Mouse (Mus musculus) mouse embryonic stem cell (cell line): ENCODE data around the gene Agbl4.
"Not testable (repeated sequence)": the region's sequence is repeated elsewhere in the genome, so short reads cannot be mapped to it uniquely, and the experiment has no call there.

Source experiments
- in situ Hi-C, 2 experiments: fragments of 300-500 bp; cut with MboI; formaldehyde crosslinking; loops; 1 replicate in 1 of 2; 3 replicates in 1 of 2; pipeline ENCODE4 v1.14.3; 2019 to 2020; ENCODE audit warnings: low sequenced_read_pairs in 2 of 2, low pct_unique_long_range_greater_than_20kb in 1 of 2, mixed read lengths in 1 of 2; ENCODE audit not compliant: unreplicated experiment in 1 of 2

Gene Agbl4

GRCm38 (mm10) chr4:111215191-111215762 lies 817.8 kb downstream of the Agbl4 start:
- in situ Hi-C loops, result no loop called here

GRCm38 (mm10) chr4:111219030-111219429 lies 821.6 kb downstream of the Agbl4 start:
- in situ Hi-C loops, result not testable (repeated sequence)

DNA sequence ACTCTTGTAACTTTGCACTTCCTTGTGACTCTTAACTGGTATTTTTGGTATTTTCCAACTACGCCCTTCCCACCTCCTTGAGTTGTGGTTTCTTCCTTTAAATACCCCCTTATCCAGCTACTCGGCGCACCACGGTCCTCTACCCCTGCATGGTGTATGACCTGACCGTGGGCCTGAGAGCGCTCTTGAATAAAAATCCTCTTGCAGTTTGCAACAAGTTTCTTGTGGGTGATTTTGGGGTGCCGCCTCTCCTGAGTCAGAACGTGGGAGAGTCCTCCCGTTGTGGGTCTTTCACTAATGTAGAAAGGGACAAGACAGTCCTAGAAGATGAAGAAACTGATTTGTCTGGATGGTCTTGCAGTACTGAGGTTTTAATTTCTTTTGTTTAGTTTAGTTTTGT lies 822.1 kb downstream of the Agbl4 start:
- in situ Hi-C loops, result not testable (repeated sequence)

DNA sequence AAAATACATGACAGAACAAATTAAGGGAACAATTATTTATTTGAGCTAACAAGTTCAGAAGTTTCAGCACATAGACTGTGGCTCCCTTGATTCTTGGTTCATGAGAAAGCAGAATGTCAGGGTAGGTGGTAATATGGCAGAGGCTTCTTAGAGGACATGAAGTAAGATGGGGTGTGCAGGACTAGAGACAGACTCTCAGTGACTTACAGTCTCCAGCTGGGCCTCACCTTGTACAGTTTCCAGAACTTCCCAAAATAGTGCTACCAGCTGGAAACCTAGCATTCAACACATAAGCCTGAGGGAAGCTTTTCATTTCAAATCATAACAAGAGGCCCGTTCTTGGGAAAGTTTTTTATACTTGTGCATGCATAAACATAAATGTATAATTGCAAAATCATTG lies 836.4 kb downstream of the Agbl4 start:
- in situ Hi-C loops, result no loop called here

GRCm38 (mm10) chr4:111251917-111252316 lies 854.5 kb downstream of the Agbl4 start:
- in situ Hi-C loops, result no loop called here

GRCm38 (mm10) chr4:111255499-111255898 lies 858.0 kb downstream of the Agbl4 start:
- in situ Hi-C loops, result no loop called here

DNA sequence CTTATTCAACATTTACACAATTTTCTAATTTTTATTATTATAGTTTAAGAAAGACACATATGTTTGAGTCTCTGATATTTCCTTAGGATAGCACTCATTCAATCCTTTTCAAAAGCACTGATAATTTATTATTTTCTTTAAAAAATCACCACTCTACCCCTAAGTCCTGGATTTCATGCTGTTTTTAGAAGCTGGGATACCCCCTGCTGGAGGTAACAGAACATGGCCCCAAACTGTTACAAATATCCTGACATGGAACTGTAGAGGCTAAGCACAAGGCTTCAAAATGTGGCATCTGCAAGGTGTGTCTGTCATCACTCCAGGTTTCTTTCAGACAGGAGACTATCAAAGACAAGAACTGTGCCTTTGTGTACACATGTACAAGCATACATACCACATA lies 859.5 kb downstream of the Agbl4 start:
- in situ Hi-C loops, result no loop called here

DNA sequence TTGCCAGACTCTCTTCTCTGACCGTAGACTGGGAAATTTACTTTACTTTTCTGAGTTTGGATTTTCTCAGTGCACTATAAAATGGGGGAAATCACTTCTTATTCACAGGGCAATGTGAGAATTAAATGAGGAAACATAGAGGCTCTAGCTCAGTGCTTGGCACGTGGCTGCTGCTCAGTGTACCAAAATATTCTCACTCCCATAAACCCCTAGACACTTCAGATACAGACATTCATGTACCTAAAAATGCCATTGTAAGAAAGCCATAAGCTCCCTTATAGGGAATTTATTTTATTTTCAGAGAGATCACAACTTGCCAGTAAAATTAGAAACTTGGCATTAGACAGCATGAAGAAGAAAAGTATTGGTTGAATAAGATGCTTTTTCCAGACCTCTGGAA lies 883.5 kb downstream of the Agbl4 start:
- in situ Hi-C loops, result no loop called here

DNA sequence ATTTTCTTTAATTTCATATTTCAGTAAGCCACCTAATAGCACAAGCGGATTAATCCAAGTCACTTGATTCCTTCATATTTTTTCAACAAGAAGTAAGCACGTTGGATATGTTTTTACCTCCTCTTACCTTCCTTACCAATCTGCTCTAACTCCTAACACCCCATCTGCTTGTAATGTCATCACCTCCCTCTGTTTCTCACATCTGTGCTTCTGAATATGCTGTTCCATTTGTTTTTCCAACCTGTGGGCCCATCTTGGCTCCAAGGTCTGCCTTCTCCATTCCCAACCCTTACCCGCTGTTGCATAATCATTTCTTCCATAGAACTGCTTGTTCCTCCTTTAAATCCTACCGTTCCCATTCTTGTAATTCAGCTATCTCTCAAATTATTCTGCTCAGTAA lies 884.4 kb downstream of the Agbl4 start:
- in situ Hi-C loops, result no loop called here

GRCm38 (mm10) chr4:111284625-111285024 lies 887.2 kb downstream of the Agbl4 start:
- in situ Hi-C loops, result no loop called here

- in situ Hi-C loops, result no loop called here
These were observed 897.2 kb downstream of the Agbl4 start for GRCm38 (mm10) chr4:111294528-111295241.

- in situ Hi-C loops, result loop anchor here (25.0 kb wide), 1 partner anchor 1244 kb away; no protein-coding TSS in a partner anchor
These were observed 909.1 kb downstream of the Agbl4 start for GRCm38 (mm10) chr4:111306518-111306917.

- in situ Hi-C loops, result loop anchor here (25.0 kb wide), 1 partner anchor 1245 kb away; no protein-coding TSS in a partner anchor
These were observed 909.7 kb downstream of the Agbl4 start for GRCm38 (mm10) chr4:111307166-111307565.

DNA sequence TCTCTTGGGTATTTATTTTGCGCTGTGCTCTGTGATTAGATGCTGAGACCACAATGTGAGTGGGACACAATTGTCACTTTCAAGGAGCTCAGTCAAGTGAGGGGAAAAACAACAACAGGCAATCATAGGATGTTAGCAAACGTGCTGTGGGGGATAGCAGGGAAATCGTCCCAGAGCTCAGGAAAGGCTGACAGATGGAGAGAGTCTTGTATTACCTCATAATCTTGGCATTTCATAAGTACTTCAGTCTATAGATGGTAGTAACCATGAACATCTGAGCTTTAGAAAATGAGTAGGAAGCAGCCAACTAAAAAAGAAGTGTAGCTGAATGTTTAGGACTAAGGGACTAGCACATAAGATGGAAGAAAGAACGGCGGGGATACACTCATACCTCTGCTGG lies 910.2 kb downstream of the Agbl4 start:
- in situ Hi-C loops, result loop anchor here (25.0 kb wide), 1 partner anchor 1245 kb away; no protein-coding TSS in a partner anchor

GRCm38 (mm10) chr4:111308572-111309288 lies 911.3 kb downstream of the Agbl4 start:
- in situ Hi-C loops, result loop anchor here (25.0 kb wide), 1 partner anchor 1246 kb away; no protein-coding TSS in a partner anchor

DNA sequence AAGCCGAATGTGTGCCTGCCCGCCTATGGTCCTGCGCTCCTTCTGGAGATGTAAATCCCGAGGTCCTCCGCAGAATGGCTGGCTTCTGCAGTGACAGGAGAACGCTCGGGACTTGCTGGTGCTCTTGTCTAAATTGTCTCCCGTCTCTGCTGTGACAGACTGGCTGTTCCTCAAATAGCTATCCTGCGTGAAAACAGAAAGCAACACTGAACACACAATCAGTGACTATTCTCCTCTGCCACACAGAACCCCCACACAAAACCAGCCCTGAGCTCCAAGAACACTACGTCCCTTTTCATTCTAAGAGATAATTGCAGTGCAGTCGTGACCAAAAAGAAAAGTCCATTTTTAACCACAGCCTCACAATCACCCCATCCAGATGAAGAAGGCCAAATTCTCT lies 929.6 kb downstream of the Agbl4 start:
- in situ Hi-C loops, result no loop called here

GRCm38 (mm10) chr4:111327760-111328373 lies 930.4 kb downstream of the Agbl4 start:
- in situ Hi-C loops, result no loop called here

GRCm38 (mm10) chr4:111329501-111329900 lies 932.0 kb downstream of the Agbl4 start:
- in situ Hi-C loops, result no loop called here

DNA sequence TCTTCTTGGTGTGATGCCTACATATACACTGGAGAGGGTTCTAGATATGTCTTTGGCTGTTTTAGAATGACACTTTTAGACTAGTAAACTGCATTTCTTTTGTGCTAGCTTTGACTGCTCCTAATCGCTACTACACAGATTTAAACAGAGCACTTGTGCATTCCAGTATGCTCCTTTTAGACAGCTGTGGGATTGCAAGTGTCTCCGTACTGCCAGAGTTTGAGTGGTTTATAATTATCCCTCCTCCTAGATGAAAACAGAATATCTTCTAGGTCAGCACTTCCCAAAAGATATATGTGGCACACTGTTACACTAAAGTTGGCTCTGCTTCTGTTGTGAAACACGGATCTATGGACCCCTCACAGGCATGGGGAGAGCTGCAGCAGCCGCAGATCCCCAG lies 935.4 kb downstream of the Agbl4 start:
- in situ Hi-C loops, result no loop called here
